Mouse (Mus musculus) embryonic facial prominence, embryonic 13.5 days (tissue): ENCODE measurements at regions not wholly inside any gene's neighbourhood (a gene's known extent, or its start where the extent isn't known, plus 50 kb on each side); places are given as distances from the start of the nearest gene placed in this dataset.

Experiments
- ATAC-seq: fragments of 200-750 bp; cut with Nextera tagmentation; 2 replicates; pipeline ENCODE4 v1.8.0; 2017; ENCODE audit warnings: low read depth; ENCODE audit not compliant: insufficient number of reproducible peaks, insufficient read depth, low FRiP score, low TSS enrichment
- H3K27ac ChIP-seq: fragments of 300-500 bp; sonication (generic); 2 replicates; pipeline ENCODE4 v1.5.1; 2015; ENCODE audit warnings: moderate library complexity, mild to moderate bottlenecking, inconsistent platforms
- H3K27me3 ChIP-seq: fragments of 300-500 bp; sonication (generic); 2 replicates; pipeline ENCODE4 v1.6.1; 2015; ENCODE audit warnings: mild to moderate bottlenecking, inconsistent platforms
- H3K36me3 ChIP-seq: fragments of 300-500 bp; sonication (generic); 2 replicates; pipeline ENCODE4 v1.6.1; 2015; ENCODE audit warnings: mild to moderate bottlenecking, inconsistent platforms
- H3K4me1 ChIP-seq: fragments of 300-500 bp; sonication (generic); 2 replicates; pipeline ENCODE4 v1.6.1; 2015; ENCODE audit warnings: inconsistent platforms
- H3K4me2 ChIP-seq: fragments of 300-500 bp; sonication (generic); 2 replicates; pipeline ENCODE4 v1.6.1; 2015; ENCODE audit warnings: moderate library complexity, mild to moderate bottlenecking, inconsistent platforms
- H3K4me3 ChIP-seq: fragments of 300-500 bp; sonication (generic); 2 replicates; pipeline ENCODE4 v1.5.1; 2015; ENCODE audit warnings: mild to moderate bottlenecking, inconsistent platforms
- H3K9ac ChIP-seq: fragments of 300-500 bp; sonication (generic); 2 replicates; pipeline ENCODE4 v1.6.1; 2015; ENCODE audit warnings: mild to moderate bottlenecking, inconsistent platforms
- H3K9me3 ChIP-seq: fragments of 300-500 bp; sonication (generic); 2 replicates; pipeline ENCODE4 v1.6.1; 2016; ENCODE audit warnings: inconsistent platforms
- WGBS: fragments of 180-500 bp; shearing (Covaris S2); methylation state at CpG from one replicate; pipeline ENCODE4 v1.1.7; 2015; ENCODE audit warnings: mixed read lengths; 5-methylcytosine and 5-hydroxymethylcytosine counted together

GRCm38 (mm10) chr2:57522465-57522864, 285.0 kb downstream of the Gpd2 start:
- no peak overlapping the region for H3K4me3 ChIP-seq
- no peak overlapping the region for H3K9ac ChIP-seq
- H3K9me3 ChIP-seq = no peaks in the 10 kb centered on the region
- no peaks in the 10 kb centered on the region for H3K36me3 ChIP-seq
- no peak for ATAC-seq
- H3K27ac ChIP-seq = no peak overlapping the region
- no peak overlapping the region for H3K4me2 ChIP-seq
- no peaks in the 10 kb centered on the region for H3K4me1 ChIP-seq
- WGBS = 70% methylated on average over 3 of the region's 3 CpGs
- no peaks in the 10 kb centered on the region for H3K27me3 ChIP-seq

DNA sequence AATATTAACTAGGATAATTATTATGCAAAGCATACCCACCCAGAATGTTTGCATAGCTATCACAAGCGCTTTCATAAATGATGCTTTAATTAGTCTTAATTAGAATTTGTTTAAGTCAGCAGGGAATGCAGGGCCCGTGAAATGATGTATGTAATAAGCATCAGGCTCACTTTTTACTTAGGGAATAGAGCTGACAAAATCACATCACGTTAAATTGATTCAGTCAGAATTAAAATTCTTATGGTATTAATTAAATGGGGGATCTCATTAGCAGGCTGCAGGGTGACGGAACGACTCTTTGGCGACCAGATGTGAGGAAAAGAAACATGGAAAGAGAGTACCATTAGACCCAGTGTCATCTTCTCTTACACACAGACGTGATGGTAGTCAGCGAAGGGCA, 285.5 kb downstream of the Gpd2 start:
- Histone ChIP-seq H3K9me3 (no peaks in the 10 kb centered on the region), H3K4me3 (no peak overlapping the region), H3K4me2 (no peak overlapping the region), H3K9ac (no peak overlapping the region), H3K27ac (no peak overlapping the region), H3K4me1 (no peaks in the 10 kb centered on the region), H3K27me3 (no peaks in the 10 kb centered on the region), H3K36me3 (no peaks in the 10 kb centered on the region)
- no peak for ATAC-seq
- WGBS = 66% methylated on average over 8 of the region's 8 CpGs

DNA sequence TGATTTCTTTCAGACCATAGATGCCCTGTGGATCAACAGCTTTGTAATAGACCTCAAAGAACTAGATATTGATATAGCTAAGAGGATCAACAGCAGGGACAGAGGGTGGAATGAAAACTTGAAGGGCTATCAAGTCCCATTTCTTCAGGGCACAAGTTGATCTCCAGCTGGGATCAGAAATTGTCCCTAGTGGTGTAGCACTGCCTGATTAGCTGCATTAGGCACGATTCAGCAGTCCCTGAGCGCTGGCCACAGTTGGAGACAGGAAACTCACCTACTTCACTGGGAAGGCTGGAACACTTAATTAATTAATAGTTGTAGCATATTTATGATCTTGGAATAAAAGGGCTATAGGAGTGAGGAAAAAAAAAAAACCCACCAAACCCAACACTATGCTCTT, 290.5 kb downstream of the Gpd2 start:
- ATAC-seq = no peak
- WGBS = 47% methylated on average over 2 of the region's 2 CpGs
- no peak overlapping the region for H3K9ac ChIP-seq
- H3K4me1 ChIP-seq = no peaks in the 10 kb centered on the region
- H3K4me3 ChIP-seq = no peak overlapping the region
- no peak overlapping the region for H3K27ac ChIP-seq
- H3K9me3 ChIP-seq = no peaks in the 10 kb centered on the region
- no peaks in the 10 kb centered on the region for H3K36me3 ChIP-seq
- no peak overlapping the region for H3K4me2 ChIP-seq
- H3K27me3 ChIP-seq = no peaks in the 10 kb centered on the region

GRCm38 (mm10) chr2:57539842-57540241, 302.4 kb downstream of the Gpd2 start:
- no peak for ATAC-seq
- H3K4me2 ChIP-seq = no peak overlapping the region
- no peak overlapping the region for H3K9ac ChIP-seq
- H3K27me3 ChIP-seq = no peaks in the 10 kb centered on the region
- no peaks in the 10 kb centered on the region for H3K4me1 ChIP-seq
- no peaks in the 10 kb centered on the region for H3K9me3 ChIP-seq
- no peaks in the 10 kb centered on the region for H3K36me3 ChIP-seq
- 86% methylated on average over 3 of the region's 3 CpGs for WGBS
- H3K27ac ChIP-seq = no peak overlapping the region
- no peak overlapping the region for H3K4me3 ChIP-seq

DNA sequence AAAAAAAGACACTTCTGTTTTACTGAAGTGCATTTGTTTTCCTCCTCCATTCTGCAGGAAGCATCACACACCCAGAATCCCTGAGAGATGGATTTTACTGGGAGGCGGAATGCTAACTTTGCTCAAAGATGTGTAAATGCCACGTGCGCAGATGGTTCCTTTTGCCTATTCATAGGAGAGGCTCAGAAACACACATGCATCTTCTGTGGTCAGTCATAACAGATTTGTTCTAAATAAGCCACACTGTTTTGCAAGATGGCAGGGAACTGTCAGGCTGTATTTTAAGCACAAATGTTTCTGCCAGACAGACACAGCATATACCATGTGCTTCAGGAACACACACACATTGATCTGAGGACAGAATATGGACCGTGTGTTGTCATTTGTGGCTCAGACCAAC, 327.8 kb downstream of the Gpd2 start:
- H3K36me3 ChIP-seq = no peaks in the 10 kb centered on the region
- H3K4me2 ChIP-seq = no peak overlapping the region
- WGBS = 81% methylated on average over 4 of the region's 4 CpGs
- no peak overlapping the region for H3K9ac ChIP-seq
- no peaks in the 10 kb centered on the region for H3K4me1 ChIP-seq
- H3K9me3 ChIP-seq = no peaks in the 10 kb centered on the region
- H3K4me3 ChIP-seq = no peak overlapping the region
- H3K27me3 ChIP-seq = no peaks in the 10 kb centered on the region
- no peak for ATAC-seq
- H3K27ac ChIP-seq = no peak overlapping the region

- H3K4me2 ChIP-seq = no peak overlapping the region
- 85% methylated on average over 4 of the region's 4 CpGs for WGBS
- no peak overlapping the region for H3K4me3 ChIP-seq
- no peaks in the 10 kb centered on the region for H3K9me3 ChIP-seq
- no peaks in the 10 kb centered on the region for H3K4me1 ChIP-seq
- H3K27me3 ChIP-seq = no peaks in the 10 kb centered on the region
- ATAC-seq = no peak
- no peaks in the 10 kb centered on the region for H3K36me3 ChIP-seq
- H3K27ac ChIP-seq = no peak overlapping the region
- no peak overlapping the region for H3K9ac ChIP-seq
Measured at GRCm38 (mm10) chr2:57566103-57566502, 328.7 kb downstream of the Gpd2 start.

DNA sequence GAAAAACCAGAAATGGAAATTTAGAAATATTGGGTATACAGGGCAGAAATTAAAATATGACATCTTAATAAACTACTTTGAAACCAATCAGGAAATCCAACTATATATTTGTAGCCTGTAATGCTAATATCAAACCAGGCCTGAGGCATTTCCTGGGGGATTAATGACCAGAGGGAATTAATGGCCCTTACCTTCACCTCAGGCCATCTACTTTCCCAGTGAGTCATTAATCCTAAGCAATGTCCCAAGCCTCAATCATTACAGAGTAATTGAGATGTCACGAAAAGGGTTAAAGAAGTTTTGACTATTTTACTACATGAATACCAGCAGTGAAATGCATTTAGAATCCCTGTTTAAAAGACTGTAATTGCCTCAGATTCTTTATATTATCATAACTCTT, 329.7 kb downstream of the Gpd2 start:
- no peaks in the 10 kb centered on the region for H3K4me1 ChIP-seq
- no peak for ATAC-seq
- no peaks in the 10 kb centered on the region for H3K9me3 ChIP-seq
- H3K4me2 ChIP-seq = no peak overlapping the region
- no peaks in the 10 kb centered on the region for H3K36me3 ChIP-seq
- whole genome bisulfite sequencing = 87% methylated on average over 1 of the region's 1 CpGs
- H3K27me3 ChIP-seq = no peaks in the 10 kb centered on the region
- H3K4me3 ChIP-seq = no peak overlapping the region
- no peak overlapping the region for H3K27ac ChIP-seq
- H3K9ac ChIP-seq = no peak overlapping the region

DNA sequence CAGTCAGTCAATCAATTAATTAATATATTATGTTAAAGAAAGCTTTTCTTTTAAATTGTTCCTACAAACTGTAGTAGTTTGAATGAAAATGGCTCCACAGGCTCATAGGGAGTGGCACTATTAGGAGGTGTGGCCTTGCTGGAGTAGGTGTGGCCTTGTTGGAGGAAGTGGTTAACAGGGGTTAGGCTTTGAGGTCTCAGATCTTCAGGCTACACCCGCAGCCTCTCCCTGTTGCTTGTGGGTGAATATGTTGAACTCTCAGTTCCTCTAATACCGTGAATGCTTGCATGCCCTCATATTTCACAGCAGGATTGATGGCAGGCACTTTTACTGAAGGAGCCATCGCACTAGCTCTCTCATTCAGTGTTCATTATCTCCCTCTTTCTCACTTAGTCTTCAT, 349.6 kb downstream of the Gpd2 start:
- Histone ChIP-seq H3K27ac (no peak overlapping the region), H3K4me3 (no peak overlapping the region), H3K4me1 (no peaks in the 10 kb centered on the region), H3K4me2 (no peak overlapping the region), H3K9me3 (no peaks in the 10 kb centered on the region), H3K36me3 (no peaks in the 10 kb centered on the region), H3K9ac (no peak overlapping the region), H3K27me3 (no peaks in the 10 kb centered on the region)
- WGBS = 84% methylated on average over 3 of the region's 3 CpGs
- ATAC-seq = no peak

- Histone ChIP-seq H3K27me3 (no peaks in the 10 kb centered on the region), H3K9ac (no peak overlapping the region), H3K4me2 (no peak overlapping the region), H3K27ac (no peak overlapping the region), H3K9me3 (no peaks in the 10 kb centered on the region), H3K4me3 (no peak overlapping the region), H3K4me1 (no peaks in the 10 kb centered on the region), H3K36me3 (no peaks in the 10 kb centered on the region)
- WGBS = 91% methylated on average over 2 of the region's 2 CpGs
- ATAC-seq = no peak
Measured at GRCm38 (mm10) chr2:57593558-57593957, 356.1 kb downstream of the Gpd2 start.

- no peaks in the 10 kb centered on the region for H3K9me3 ChIP-seq
- H3K4me2 ChIP-seq = no peak overlapping the region
- H3K27ac ChIP-seq = no peak overlapping the region
- H3K36me3 ChIP-seq = no peaks in the 10 kb centered on the region
- WGBS = 47% methylated on average over 9 of the region's 9 CpGs
- no peaks in the 10 kb centered on the region for H3K27me3 ChIP-seq
- H3K9ac ChIP-seq = no peak overlapping the region
- no peak overlapping the region for H3K4me3 ChIP-seq
- no peaks in the 10 kb centered on the region for H3K4me1 ChIP-seq
- ATAC-seq = no peak
Measured at GRCm38 (mm10) chr2:57597694-57598358, 360.4 kb downstream of the Gpd2 start.

DNA sequence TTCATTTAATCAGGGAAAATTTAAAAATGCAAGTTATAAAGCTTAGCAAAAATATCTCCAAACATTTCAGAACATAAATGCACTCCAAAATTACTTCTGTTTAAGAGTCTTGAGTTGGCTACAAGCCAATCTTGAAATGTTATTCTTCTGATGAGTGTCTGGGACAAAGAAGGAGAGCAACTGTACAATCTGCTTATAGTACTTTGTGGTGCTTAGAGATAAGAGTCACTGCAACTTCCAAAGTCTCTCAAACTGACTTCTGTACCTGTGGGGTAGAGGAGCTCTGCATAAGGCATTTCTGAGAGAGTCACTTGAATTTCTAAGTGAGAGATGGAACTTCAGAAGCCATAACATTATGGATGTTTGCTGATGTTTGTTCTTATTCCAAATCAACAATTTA, 374.2 kb downstream of the Gpd2 start:
- no peaks in the 10 kb centered on the region; the same call in 1 of the 2 replicates for H3K4me1 ChIP-seq
- H3K36me3 ChIP-seq = no peaks in the 10 kb centered on the region
- H3K27ac ChIP-seq = no peak overlapping the region
- no peaks in the 10 kb centered on the region for H3K27me3 ChIP-seq
- H3K9me3 ChIP-seq = no peaks in the 10 kb centered on the region
- ATAC-seq = no peak
- H3K9ac ChIP-seq = no peak overlapping the region
- H3K4me2 ChIP-seq = no peak overlapping the region
- H3K4me3 ChIP-seq = no peak overlapping the region

GRCm38 (mm10) chr2:57613243-57613642, 375.8 kb downstream of the Gpd2 start:
- Histone ChIP-seq H3K4me3 (no peak overlapping the region), H3K27me3 (no peaks in the 10 kb centered on the region; the same call in 1 of the 2 replicates), H3K36me3 (no peaks in the 10 kb centered on the region), H3K9me3 (no peaks in the 10 kb centered on the region), H3K9ac (no peak overlapping the region), H3K27ac (no peak overlapping the region), H3K4me1 (peaks cover 5% of the 10 kb centered on the region; the same call in 1 of the 2 replicates), H3K4me2 (no peak overlapping the region)
- ATAC-seq = no peak
- 64% methylated on average over 10 of the region's 10 CpGs for WGBS
